Mouse (Mus musculus) heart, adult 2 months (tissue): ENCODE results near the gene Stpg4. TPM values are rescaled to one million over a fixed set of nuclear protein-coding genes. Genes with fewer than 3 reads are reported as not detected.

ENCODE experiments used
- DNase-seq, 2 experiments: peaks; one replicate each; pipeline ENCODE4 v3.0.0; 2021
- H3K27ac ChIP-seq: fragments of 200-600 bp; 2 replicates; pipeline ENCODE4 v1.8.1; 2022
- H3K27me3 ChIP-seq: fragments of 200-500 bp; 2 replicates; pipeline ENCODE4 v1.6.1; 2012; ENCODE audit warnings: mild to moderate bottlenecking, low read length, inconsistent platforms, mixed read lengths; ENCODE audit not compliant: control insufficient read depth, insufficient read depth
- H3K36me3 ChIP-seq: fragments of 200-500 bp; 2 replicates; pipeline ENCODE4 v1.6.1; 2012; ENCODE audit warnings: low read length, inconsistent platforms; ENCODE audit not compliant: control insufficient read depth, insufficient read depth
- H3K4me1 ChIP-seq: fragments of 200-500 bp; 2 replicates; pipeline ENCODE4 v1.6.1; 2011; ENCODE audit warnings: low read length; ENCODE audit not compliant: control insufficient read depth, insufficient read depth
- H3K4me3 ChIP-seq: fragments of 200-600 bp; 2 replicates; pipeline ENCODE4 v1.8.1; 2022
- H3K79me2 ChIP-seq: fragments of 200-500 bp; replicated peaks from 2 replicates; pipeline ENCODE4 v1.6.1; 2012; ENCODE audit warnings: mild to moderate bottlenecking, inconsistent platforms, low read length, moderate library complexity, mixed read lengths; ENCODE audit not compliant: control insufficient read depth, insufficient read depth
- H3K9ac ChIP-seq: fragments of 200-500 bp; 2 replicates; pipeline ENCODE4 v1.6.1; 2012; ENCODE audit warnings: low read depth, mild to moderate bottlenecking, control low read depth, inconsistent platforms, low read length, mixed read lengths
- CTCF ChIP-seq: fragments of 200-600 bp; IDR thresholded peaks from 2 replicates; pipeline ENCODE4 v1.8.1; 2022; ENCODE audit warnings: antibody characterized with exemption, mild to moderate bottlenecking, moderate library complexity
- EP300 ChIP-seq: fragments of 200-500 bp; IDR thresholded peaks from 2 replicates; pipeline ENCODE4 v1.6.1; 2011; ENCODE audit warnings: low read depth, low read length, control low read depth; ENCODE audit not compliant: insufficient read depth
- POLR2A ChIP-seq: fragments of 200-500 bp; IDR thresholded peaks from 2 replicates; pipeline ENCODE4 v1.6.1; 2011; ENCODE audit warnings: mild to moderate bottlenecking, low read depth, low read length, control low read depth; ENCODE audit not compliant: insufficient read depth
- WGBS: fragments of 180-500 bp; shearing (Covaris S2); methylation state at CpG from one replicate; pipeline ENCODE4 v1.1.7; 2018; 5-methylcytosine and 5-hydroxymethylcytosine counted together
- intact Hi-C: fragments of 180-260 bp; cut with DNase I; formaldehyde crosslinking; loops from one replicate; pipeline ENCODE4 v1.15.1; 2025
- long read RNA-seq: library from polyadenylated mRNA; stranded (forward); transcript quantifications from one replicate; pipeline ENCODE4 v2.0.0, GENCODE M21; 2021
- polyA plus RNA-seq: library from polyadenylated mRNA; depleted of rRNA; stranded (reverse); fragments of >200 nt; gene quantifications from 2 replicates; pipeline ENCODE4 v1.2.3, GENCODE M21; 2012; rRNA removed
- total RNA-seq, 2 experiments: library from RNA; stranded (reverse); gene quantifications; 2 replicates each; pipeline ENCODE4 v1.2.3; 2021

The Stpg4 gene
- total RNA-seq = not detected
- polyA plus RNA-seq = 0.27 TPM in 1 of 2 replicates, not detected in the other
- long read RNA-seq = 0 reads

- no peaks in the 10 kb centered on the region for H3K79me2 ChIP-seq
- H3K4me1 ChIP-seq = no peaks in the 10 kb centered on the region; the same call in 1 of the 2 replicates
- TF ChIP-seq POLR2A (no peak), EP300 (no peak), CTCF (no peak)
- no peak for DNase-seq
- intact Hi-C loops = loop anchor here (5.0 kb wide), 2 partner anchors 110 to 145 kb away; no protein-coding TSS in a partner anchor
- H3K4me3 ChIP-seq = no peak within 1 kb of the TSS
- no peak within 1 kb of the TSS for H3K27ac ChIP-seq
- 66% methylated on average over 24 of the region's 24 CpGs for WGBS
- H3K9ac ChIP-seq = no peak within 1 kb of the TSS
- no peaks in the 10 kb centered on the region for H3K27me3 ChIP-seq
- H3K36me3 ChIP-seq = peaks cover under 1% of the 10 kb centered on the region; the same call in 1 of the 2 replicates
Observed at GRCm38 (mm10) chr17:87427511-87427910, at the start of gene Stpg4. Stpg4 (minus strand) TSS chr17:87427741.

DNA sequence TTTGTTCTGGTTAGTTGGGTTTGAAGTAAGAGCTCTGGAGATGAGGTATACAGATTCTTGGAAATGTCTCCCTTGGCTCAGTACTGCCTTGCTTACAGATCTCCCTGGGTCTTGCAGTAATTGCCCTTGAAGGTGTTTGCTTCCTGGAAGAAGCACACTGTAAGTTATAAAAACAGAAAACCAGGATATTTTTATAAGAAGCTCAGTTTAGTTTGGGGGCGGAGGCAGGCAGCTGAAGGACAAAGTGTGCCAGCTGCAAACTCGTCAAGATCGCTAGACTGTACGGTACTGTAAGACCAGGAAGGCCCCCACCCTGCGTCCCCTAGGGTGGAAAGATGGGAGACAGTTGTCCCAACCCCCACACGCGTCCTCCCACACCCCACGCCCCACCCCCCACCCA lies 47.8 kb upstream of the Stpg4 start:
- Histone ChIP-seq H3K36me3 (no peaks in the 10 kb centered on the region), H3K4me3 (no peak overlapping the region), H3K4me1 (peaks cover 11% of the 10 kb centered on the region), H3K79me2 (no peaks in the 10 kb centered on the region), H3K27me3 (no peaks in the 10 kb centered on the region), H3K27ac (no peak overlapping the region), H3K9ac (no peak overlapping the region)
- DNase-seq = no peak
- TF ChIP-seq EP300 = no peak
- 54% methylated on average over 8 of the region's 8 CpGs for WGBS
- intact Hi-C loops = no loop called here

- no peak for DNase-seq
- 9% methylated on average over 7 of the region's 7 CpGs for WGBS
- H3K4me3 ChIP-seq = peak overlapping the region; percentile 53
- peaks cover 11% of the 10 kb centered on the region for H3K4me1 ChIP-seq
- H3K27me3 ChIP-seq = no peaks in the 10 kb centered on the region
- peak overlapping the region; percentile 50 for H3K27ac ChIP-seq
- intact Hi-C loops = no loop called here
- peak overlapping the region; percentile 31 for H3K9ac ChIP-seq
- H3K36me3 ChIP-seq = no peaks in the 10 kb centered on the region
- TF ChIP-seq POLR2A (no peak), CTCF (no peak), EP300 (no peak)
- H3K79me2 ChIP-seq = no peaks in the 10 kb centered on the region
Observed at GRCm38 (mm10) chr17:87474501-87474795, 46.9 kb upstream of the Stpg4 start.

GRCm38 (mm10) chr17:87473736-87474500 lies 46.4 kb upstream of the Stpg4 start:
- Histone ChIP-seq H3K79me2 (no peaks in the 10 kb centered on the region), H3K4me3 (peak overlapping the region; percentile 53), H3K36me3 (no peaks in the 10 kb centered on the region), H3K4me1 (peaks cover 11% of the 10 kb centered on the region), H3K27ac (peak overlapping the region; percentile 50), H3K27me3 (no peaks in the 10 kb centered on the region), H3K9ac (peak overlapping the region; percentile 31)
- TF ChIP-seq EP300 = no peak
- 0 out of 2 replicates have a peak, but pooled peaks have one; percentile 19 for TF ChIP-seq POLR2A
- intact Hi-C loops = no loop called here
- WGBS = 3% methylated on average over 23 of the region's 23 CpGs
- DNase-seq = peak; percentile 42

DNA sequence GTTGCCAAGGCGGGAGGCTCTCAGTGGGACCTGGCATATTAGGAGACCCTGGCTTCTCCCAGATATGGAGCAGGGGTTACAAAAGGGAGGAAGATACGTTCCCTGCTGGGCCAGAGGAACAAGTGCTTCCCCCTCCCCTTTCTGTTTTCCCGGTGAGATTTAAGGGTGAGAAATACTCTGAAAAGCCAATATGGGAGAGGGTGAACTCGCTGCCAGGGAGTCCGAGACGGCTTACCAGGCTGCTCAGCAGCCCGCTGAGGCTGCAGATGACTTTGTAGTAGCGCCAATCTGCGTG lies 45.8 kb upstream of the Stpg4 start:
- H3K4me1 ChIP-seq = peaks cover 8% of the 10 kb centered on the region
- peak overlapping the region; percentile 31 for H3K9ac ChIP-seq
- H3K27ac ChIP-seq = peak overlapping the region; percentile 1; the same call in 1 of the 2 replicates
- intact Hi-C loops = no loop called here
- H3K36me3 ChIP-seq = no peaks in the 10 kb centered on the region
- H3K79me2 ChIP-seq = no peaks in the 10 kb centered on the region
- DNase-seq = no peak
- 29% methylated on average over 9 of the region's 9 CpGs for WGBS
- TF ChIP-seq EP300 (no peak), POLR2A (no peak), CTCF (no peak)
- H3K4me3 ChIP-seq = peak overlapping the region; percentile 53
- no peaks in the 10 kb centered on the region for H3K27me3 ChIP-seq

DNA sequence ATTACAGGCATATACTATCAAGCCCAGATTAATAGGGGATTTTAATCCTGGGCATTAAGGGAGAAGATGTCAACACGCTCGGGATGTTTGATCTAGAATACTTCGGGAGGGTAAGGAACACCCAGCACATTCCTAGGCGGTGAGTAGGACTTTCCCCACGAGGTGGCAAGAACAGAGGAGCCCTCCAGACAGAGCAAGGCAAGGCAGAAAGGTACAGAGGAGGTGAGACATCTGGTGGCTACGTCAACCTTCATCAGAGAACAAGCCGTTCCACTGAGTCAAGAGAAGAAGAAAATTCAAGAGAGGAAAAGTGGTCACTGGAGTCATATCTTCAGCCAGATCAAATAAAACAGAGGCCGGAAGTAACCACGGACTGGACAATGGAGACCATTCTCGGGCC lies 45.3 kb upstream of the Stpg4 start:
- Histone ChIP-seq H3K36me3 (no peaks in the 10 kb centered on the region), H3K27ac (no peak overlapping the region; the same call in 1 of the 2 replicates), H3K79me2 (no peaks in the 10 kb centered on the region), H3K9ac (no peak overlapping the region), H3K4me1 (peaks cover 8% of the 10 kb centered on the region), H3K27me3 (no peaks in the 10 kb centered on the region), H3K4me3 (no peak overlapping the region)
- 42% methylated on average over 10 of the region's 10 CpGs for WGBS
- intact Hi-C loops = no loop called here
- no peak for TF ChIP-seq POLR2A
- TF ChIP-seq CTCF = no peak
- TF ChIP-seq EP300 = no peak
- DNase-seq = no peak
